Mouse (Mus musculus) heart, adult 18-20 months (tissue): ENCODE data around the gene Mrm2. TPM values are rescaled to one million over a fixed set of nuclear protein-coding genes. Genes with fewer than 3 reads are reported as not detected.

Experiments used
- DNase-seq, 2 experiments: peaks; one replicate each; pipeline ENCODE4 v3.0.0; 2021 to 2022; ENCODE audit warnings: mixed read lengths in 1 of 2
- total RNA-seq, 2 experiments: library from RNA; stranded (reverse); gene quantifications; 2 replicates each; pipeline ENCODE4 v1.2.3; 2021

Mrm2 gene
- total RNA-seq, 2 experiments from 2014 or later, result 13.7 to 14.4 TPM

DNA sequence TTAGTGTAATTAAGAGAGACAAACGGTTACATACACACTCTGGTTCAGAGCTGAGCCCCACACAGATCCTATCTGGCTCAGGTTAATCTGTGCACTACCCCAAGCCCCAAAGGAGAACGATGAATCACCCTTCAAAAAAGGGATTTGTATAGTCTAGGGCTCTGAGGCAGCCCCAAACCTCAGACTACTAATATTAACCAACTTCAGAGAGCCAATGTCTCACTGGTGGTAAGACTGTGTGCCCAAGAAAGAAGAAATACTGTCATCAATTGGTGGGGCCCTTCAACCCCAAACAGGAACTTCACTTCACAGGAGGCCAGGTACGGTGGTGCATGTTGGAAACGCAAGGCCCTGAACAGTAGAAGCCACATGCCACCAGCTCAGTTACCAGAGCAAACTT lies 13.5 kb upstream of the Mrm2 start:
- no peak for DNase-seq

- no peak for DNase-seq
These were observed 11.2 kb upstream of the Mrm2 start for GRCm38 (mm10) chr5:140342880-140343279.

- no peak for DNase-seq
These were observed 8.1 kb upstream of the Mrm2 start for GRCm38 (mm10) chr5:140339836-140340235.

DNA sequence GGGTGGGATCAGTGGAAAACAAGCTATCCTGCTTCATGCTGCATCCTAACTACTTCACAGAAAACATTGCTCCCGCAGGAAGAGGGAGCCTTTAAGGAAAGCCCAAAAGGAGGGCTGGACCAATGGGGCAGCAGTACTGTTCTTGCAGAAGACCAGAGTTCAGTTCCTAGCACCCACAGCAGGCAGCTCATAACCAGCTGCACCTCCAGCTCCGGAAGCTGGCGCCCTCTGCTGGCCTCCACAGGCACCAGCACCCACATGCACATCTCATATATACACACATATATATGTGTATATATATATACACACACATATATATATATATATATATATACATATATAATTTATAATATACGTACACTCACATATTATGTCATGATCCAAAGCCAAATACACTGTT lies 7.1 kb upstream of the Mrm2 start:
- DNase-seq, result no peak

DNA sequence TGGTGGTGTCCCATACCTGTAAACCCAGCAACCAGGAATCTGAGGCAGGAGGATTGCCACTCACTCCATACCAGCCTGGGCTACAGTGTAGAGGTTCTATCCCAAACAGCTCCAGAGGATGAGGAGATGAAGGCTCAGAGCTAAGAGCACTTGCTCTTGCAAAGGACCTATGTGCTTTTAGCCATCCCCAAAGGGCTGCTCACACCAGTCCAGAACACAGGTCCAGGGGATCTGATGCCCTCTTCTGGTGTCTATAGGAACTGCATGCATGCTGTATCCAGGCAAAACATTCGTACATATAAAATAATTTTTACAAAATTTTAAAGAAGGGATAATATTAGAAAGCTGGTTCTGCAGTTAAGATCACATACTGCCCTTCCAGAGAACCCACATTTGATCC lies 5.0 kb upstream of the Mrm2 start:
- DNase-seq, result peak in 1 of 2 experiments; percentile 57

- no peak for DNase-seq
These were observed 1.9 kb upstream of the Mrm2 start for GRCm38 (mm10) chr5:140333631-140334030.

- DNase-seq, result no peak
These were observed 821 bp upstream of the Mrm2 start for GRCm38 (mm10) chr5:140332519-140332918.

DNA sequence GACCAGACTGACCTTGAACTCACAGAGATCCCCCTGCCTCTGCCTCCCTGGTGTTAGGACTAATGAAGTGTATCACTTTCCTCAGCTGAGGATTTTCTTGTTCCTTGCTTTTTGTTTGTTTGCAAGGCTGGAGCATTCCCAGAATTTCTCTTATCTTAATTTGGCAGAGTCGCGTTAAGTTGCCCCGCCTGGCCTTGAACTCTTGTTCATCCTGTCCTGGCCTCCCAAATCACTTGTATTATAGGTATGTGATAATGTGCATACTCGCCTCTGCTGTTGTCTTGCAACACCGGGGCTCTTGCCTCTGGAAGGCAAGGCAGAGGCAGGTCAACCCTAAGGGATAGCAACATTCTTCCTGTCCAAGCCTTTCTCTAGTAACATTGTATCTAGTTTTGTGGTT lies 7.6 kb downstream of the Mrm2 start:
- no peak for DNase-seq

- DNase-seq, result no peak
These were observed 9.7 kb downstream of the Mrm2 start for GRCm38 (mm10) chr5:140321756-140322575.

DNA sequence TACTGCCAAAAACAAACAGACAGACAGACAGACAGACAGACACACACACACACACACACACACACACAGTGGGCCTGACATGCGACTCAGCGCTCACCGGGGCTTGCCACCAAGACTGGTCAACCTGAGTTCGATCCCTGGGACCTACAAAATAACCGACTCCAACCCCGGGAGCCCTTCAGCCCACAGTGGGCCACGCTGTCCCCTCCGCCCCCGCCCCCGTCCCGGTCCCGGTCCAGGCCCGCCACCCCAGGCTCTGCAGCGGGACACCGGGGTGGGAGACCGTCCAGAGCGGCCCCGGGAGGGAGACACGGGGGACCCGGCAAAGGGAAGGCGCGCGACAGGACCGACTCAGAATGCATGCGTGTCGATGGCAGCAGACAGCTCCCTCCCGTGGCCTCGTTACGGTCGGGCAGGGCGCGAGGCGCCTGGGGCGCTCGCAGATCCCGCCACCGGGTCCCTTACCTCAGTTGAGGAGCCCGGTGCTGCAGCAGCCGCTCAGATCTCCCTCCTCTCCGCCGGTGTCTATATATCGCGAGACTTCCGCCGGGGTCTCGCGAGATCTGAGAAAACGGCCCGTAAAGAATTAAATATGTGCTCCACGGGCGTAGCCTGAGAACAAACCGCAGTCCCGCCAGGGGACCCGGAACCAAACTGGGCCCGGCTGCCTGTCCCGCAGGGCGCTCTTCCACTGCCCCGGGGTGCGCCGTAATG lies 10.5 kb downstream of the Mrm2 start, which contains the start of the genes Mad1l1 and Nudt1:
Gene Mad1l1 (minus strand): TSS at position 511 of the 714 bp plus-strand sequence.
Gene Nudt1 (plus strand): TSS at position 615 of the 714 bp plus-strand sequence.
- peak; percentile 95 to 97 for DNase-seq

- no peak for DNase-seq
These were observed 15.0 kb downstream of the Mrm2 start for GRCm38 (mm10) chr5:140316716-140317115.

- DNase-seq, result peak in 1 of 2 experiments; percentile 10
These were observed 24.1 kb downstream of the Mrm2 start for GRCm38 (mm10) chr5:140307602-140308001.

DNA sequence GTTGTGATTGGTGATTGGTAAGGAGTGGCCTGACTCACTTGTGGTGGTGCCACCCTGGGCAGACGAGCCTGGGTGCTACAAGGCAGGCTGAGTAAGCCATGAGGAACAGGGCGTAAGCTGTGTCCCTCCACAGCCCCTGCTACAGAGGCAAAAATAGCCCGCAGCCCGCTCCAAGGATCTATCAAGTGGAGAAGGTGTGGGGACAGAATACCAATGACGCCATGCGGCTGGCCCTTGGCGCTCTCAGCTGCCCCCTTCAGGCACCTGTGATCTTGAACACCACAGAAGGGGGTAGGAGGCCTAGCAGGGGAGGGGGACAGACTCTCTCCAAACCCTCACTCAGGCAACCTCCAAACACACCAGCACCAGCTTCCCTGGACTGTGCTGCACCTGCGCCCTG lies 25.7 kb downstream of the Mrm2 start:
- peak; percentile 69 to 70 for DNase-seq

DNA sequence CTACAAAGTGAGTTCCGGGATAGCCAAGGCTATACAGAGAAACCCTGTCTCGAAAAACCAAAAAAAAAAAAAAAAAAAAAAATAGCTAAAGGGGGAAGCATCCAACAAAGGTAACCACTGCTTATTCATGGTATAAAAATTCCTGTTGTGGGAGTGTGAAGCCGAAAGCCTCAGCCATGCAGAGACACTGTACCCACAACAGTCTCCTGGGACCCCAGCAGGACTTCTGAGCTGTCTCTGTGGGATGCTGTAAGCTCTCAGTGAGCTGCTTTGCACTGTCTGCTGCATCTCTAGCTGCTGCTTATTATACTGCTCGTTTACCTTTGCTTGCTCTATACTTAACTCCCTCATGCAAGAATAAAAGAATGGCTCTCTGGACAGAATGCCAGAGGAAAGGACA lies 33.4 kb downstream of the Mrm2 start:
- DNase-seq, result no peak

GRCm38 (mm10) chr5:140292152-140292551 lies 39.5 kb downstream of the Mrm2 start:
- DNase-seq, result peak; percentile 45 to 70

DNA sequence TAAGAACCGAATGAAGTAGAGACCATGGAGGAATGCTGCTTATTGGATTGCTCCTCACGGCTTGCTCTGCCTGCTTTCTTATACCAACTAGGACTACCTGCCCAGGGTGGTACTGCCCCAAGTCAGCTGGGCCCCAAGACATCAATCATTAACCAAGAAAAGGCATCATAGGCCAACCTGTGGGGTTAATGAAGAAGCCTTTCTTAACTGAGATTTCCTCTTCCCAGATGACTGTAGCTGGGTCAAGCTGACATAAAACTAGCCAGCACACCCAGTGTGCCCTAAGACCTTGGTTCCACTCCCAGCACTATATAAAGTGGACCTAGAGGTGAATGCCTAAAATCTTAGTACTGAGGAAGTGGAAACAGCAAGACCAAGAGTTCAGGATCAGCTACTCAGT lies 42.5 kb downstream of the Mrm2 start:
- no peak for DNase-seq

GRCm38 (mm10) chr5:140288287-140288686 lies 43.4 kb downstream of the Mrm2 start:
- DNase-seq, result no peak

DNA sequence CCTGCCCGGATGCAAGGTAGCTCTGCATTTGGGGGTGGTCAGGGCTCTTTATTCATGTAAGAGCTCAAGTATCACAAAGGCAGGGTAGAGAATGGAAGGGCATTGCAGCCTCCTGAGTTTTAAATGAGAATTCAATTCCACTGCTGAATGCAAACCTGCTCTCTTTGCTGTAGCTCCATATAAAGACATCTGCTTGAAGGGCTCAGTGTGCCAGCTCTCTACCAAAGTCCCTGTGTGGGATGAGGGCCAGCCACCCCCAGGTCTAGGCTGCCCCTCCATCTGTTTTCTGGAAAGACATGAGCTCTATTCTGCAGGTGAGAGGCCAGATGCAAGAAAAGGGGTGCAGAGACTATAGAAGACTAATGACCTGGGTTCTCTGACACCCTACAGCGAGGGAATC lies 46.9 kb downstream of the Mrm2 start:
- DNase-seq, result no peak

- no peak for DNase-seq
These were observed 47.7 kb downstream of the Mrm2 start for GRCm38 (mm10) chr5:140284011-140284410.

GRCm38 (mm10) chr5:140282900-140283299 lies 48.8 kb downstream of the Mrm2 start:
- DNase-seq, result no peak

DNA sequence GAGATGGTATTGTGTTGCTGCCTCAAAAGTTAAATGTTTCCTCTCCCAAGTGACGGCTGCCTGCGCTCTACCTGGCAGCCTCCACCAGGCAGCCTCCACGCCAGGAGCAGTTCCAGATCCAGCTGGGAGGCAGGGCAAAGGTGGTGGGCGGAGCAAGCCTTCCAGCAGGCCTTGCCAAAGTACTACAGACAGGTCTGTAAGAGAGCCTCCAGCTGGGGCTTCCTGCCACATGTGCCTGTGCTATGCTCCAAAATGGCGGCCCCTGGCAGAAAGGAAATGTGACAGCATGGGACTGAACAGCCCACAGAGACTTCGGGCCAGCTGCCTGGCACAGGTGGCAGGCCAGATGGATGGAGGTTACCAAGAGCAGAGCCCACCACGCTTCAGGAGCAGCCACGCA lies 49.3 kb downstream of the Mrm2 start:
- DNase-seq, result peak in 1 of 2 experiments; percentile 23

DNA sequence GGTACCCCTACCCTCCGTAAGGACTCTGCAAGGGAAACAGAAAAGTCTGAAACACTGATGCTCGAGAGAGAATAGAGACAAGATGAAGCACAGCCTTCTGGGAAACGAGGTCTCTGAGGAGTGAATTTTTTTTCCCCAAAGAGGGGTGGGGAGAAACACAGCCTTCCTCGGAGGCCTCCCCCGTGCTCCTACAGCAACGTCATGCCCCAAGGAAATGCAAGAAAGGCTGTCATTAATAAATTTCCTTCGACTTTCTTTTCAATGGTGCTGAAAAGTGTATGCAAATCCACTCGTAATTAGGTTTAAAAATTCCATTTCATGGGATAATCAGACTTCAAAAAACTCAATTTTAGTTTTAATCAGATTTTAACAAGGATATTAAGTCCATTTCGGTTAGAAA lies 51.5 kb downstream of the Mrm2 start:
- DNase-seq, result no peak
